Mouse (Mus musculus): ENCODE results near the gene Slc30a2.
"Not testable (repeated sequence)": the region's sequence is repeated elsewhere in the genome, so short reads cannot be mapped to it uniquely, and the experiment has no call there.

The Slc30a2 gene

GRCm38 (mm10) chr4:134319674-134320073, 23.3 kb upstream of the Slc30a2 start:
- no peak for DNase-seq (ENCODE audit: low read depth, low spot score)

- DNase-seq (ENCODE audit: low read depth, low spot score): no peak
Observed at GRCm38 (mm10) chr4:134321524-134321923, 21.5 kb upstream of the Slc30a2 start.

- DNase-seq (ENCODE audit: low read depth, low spot score): no peak
Observed at GRCm38 (mm10) chr4:134324655-134325054, 18.3 kb upstream of the Slc30a2 start.

GRCm38 (mm10) chr4:134326859-134327530, 16.0 kb upstream of the Slc30a2 start:
- no peak for DNase-seq (ENCODE audit: low read depth, low spot score)

GRCm38 (mm10) chr4:134328151-134328550, 14.8 kb upstream of the Slc30a2 start:
- no peak for DNase-seq (ENCODE audit: low read depth, low spot score)

GRCm38 (mm10) chr4:134328832-134329231, 14.1 kb upstream of the Slc30a2 start:
- DNase-seq (ENCODE audit: low read depth, low spot score): no peak

- no peak for DNase-seq (ENCODE audit: low read depth, low spot score)
Observed at GRCm38 (mm10) chr4:134330281-134330680, 12.7 kb upstream of the Slc30a2 start.

GRCm38 (mm10) chr4:134341231-134341630, 1.8 kb upstream of the Slc30a2 start:
- DNase-seq (ENCODE audit: low read depth, low spot score): not testable (repeated sequence)

GRCm38 (mm10) chr4:134342213-134342779, 685 bp upstream of the Slc30a2 start:
- DNase-seq (ENCODE audit: low read depth, low spot score): no peak

- no peak for DNase-seq (ENCODE audit: low read depth, low spot score)
Observed at GRCm38 (mm10) chr4:134344620-134345019, 1.6 kb downstream of the Slc30a2 start.

- no peak for DNase-seq (ENCODE audit: low read depth, low spot score)
Observed at GRCm38 (mm10) chr4:134345802-134346201, 2.8 kb downstream of the Slc30a2 start.

- DNase-seq (ENCODE audit: low read depth, low spot score): no peak
Observed at GRCm38 (mm10) chr4:134348078-134348477, 5.1 kb downstream of the Slc30a2 start.

- DNase-seq (ENCODE audit: low read depth, low spot score): no peak
Observed at GRCm38 (mm10) chr4:134348545-134348944, 5.6 kb downstream of the Slc30a2 start.

GRCm38 (mm10) chr4:134349829-134350228, 6.8 kb downstream of the Slc30a2 start:
- no peak for DNase-seq (ENCODE audit: low read depth, low spot score)

- DNase-seq (ENCODE audit: low read depth, low spot score): no peak
Observed at GRCm38 (mm10) chr4:134350641-134351040, 7.7 kb downstream of the Slc30a2 start.

GRCm38 (mm10) chr4:134351329-134352260, 8.6 kb downstream of the Slc30a2 start:
- no peak for DNase-seq (ENCODE audit: low read depth, low spot score)

GRCm38 (mm10) chr4:134352261-134352707, 9.3 kb downstream of the Slc30a2 start:
- DNase-seq (ENCODE audit: low read depth, low spot score): no peak

GRCm38 (mm10) chr4:134352929-134353328, 9.9 kb downstream of the Slc30a2 start:
- DNase-seq (ENCODE audit: low read depth, low spot score): no peak

- no peak for DNase-seq (ENCODE audit: low read depth, low spot score)
Observed at GRCm38 (mm10) chr4:134353527-134354409, 10.8 kb downstream of the Slc30a2 start.

- no peak for DNase-seq (ENCODE audit: low read depth, low spot score)
Observed at GRCm38 (mm10) chr4:134355841-134356452, 13.0 kb downstream of the Slc30a2 start.

All from telencephalon, adult 2 months (tissue).